Mouse (Mus musculus) spleen, adult 2 months (tissue): ENCODE results near the gene Rflna.

ENCODE experiments used
- CTCF ChIP-seq: fragments of 200-500 bp; IDR thresholded peaks from 2 replicates; pipeline ENCODE4 v1.5.1; 2011; ENCODE audit warnings: mild to moderate bottlenecking, inconsistent platforms; ENCODE audit not compliant: insufficient read depth, insufficient read length, insufficient replicate concordance; ENCODE audit errors: extremely low read depth
- POLR2A ChIP-seq: fragments of 200-500 bp; IDR thresholded peaks from 2 replicates; pipeline ENCODE4 v1.6.1; 2011; ENCODE audit warnings: low read depth, low read length, inconsistent platforms

DNA sequence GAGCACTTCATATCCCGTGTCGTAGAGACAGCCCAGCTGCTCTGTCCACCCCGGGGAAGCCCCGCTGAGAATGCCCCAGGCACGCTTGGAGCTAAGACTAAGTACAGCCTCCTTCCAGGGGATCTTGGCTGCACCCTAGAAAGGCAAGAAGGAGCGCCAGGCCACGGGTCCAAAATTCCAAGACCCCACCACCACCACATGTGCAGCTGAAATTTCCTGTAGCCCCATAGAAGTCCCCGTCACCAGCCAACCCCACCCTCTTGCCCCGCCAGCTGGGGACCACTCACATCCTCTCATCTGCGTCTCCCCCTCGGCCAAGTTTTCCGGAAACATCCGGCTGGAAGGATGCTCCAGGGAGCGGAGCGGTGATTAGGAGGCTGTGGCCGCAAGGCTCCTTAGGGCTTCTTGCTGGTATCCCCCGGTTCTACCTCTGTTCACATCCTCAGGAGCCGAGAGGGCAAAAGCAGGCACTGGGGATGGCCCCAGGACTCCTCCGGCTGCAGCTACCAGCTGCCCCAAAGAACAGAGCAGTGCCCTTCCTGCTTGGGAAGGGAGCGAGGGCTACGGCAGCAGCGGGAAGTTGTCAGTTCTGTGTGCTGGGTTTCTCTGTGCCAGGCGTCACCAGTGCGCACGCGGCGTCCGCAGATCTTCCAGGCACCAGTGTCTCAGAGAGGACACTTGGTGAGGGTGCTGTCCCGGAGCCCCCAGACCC is 54.7 kb downstream of the Rflna start:
- no peak for TF ChIP-seq CTCF
- TF ChIP-seq POLR2A, result no peak
